Mouse (Mus musculus): Measurements from ENCODE around the gene Hao2. TPM values are rescaled to one million over a fixed set of nuclear protein-coding genes. Genes with fewer than 3 reads are reported as not detected.

Hao2 gene
- not detected for total RNA-seq (2023)

GRCm38 (mm10) chr3:98893057-98893772, at the start of gene Hao2:
Gene Hao2 (minus strand): TSS chr3:98893239.

GRCm38 (mm10) chr3:98859576-98859975, 33.5 kb downstream of the Hao2 start, which contains the start of gene Hsd3b1:
Gene Hsd3b1 (minus strand): TSS chr3:98859794.

Other genes starting within 250 kb of the Hao2 start
- gene Hsd3b2, start 168.7 kb downstream of the Hao2 start, total RNA-seq (2023), result under 1 TPM in 1 of 2 experiments, not detected in 1; 0.16 TPM
- gene Hsd3b3, start 130.1 kb downstream of the Hao2 start, total RNA-seq (2023), result not detected
- gene Hsd3b6, start 78.8 kb downstream of the Hao2 start, total RNA-seq (2023), result not detected
- gene Hsd3b1, start 33.4 kb downstream of the Hao2 start, total RNA-seq (2023), result not detected
- 10 to 100 TPM in 1 of 2 experiments, 1 to 10 TPM in 1; 9.4 to 13.9 TPM for gene Wars2, start 247.8 kb upstream of the Hao2 start, total RNA-seq (2023)

Data from monocyte, adult 59 days (primary cell).